Mouse (Mus musculus): ENCODE measurements at regions not wholly inside any gene's neighbourhood (a gene's known extent, or its start where the extent isn't known, plus 50 kb on each side); places are given as distances from the start of the nearest gene placed in this dataset.

DNA sequence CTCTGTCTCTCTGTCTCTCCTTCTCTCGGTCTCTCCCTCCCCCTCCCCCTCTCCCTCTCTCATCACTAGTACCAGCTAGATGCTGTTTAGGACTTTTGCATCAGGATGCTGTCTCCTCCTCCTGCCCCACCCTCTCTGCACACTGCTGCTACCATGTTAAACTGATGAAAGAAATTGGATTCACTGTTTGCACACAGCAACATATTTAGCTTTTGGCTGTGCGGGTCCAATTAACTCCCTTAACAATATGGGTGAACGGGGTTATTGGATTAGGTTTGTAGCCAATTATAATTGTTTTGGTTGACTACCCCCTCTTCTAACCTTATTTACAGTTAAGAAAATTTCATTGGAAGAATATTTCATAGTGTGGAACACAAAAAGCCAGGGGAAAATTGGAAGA is 424.0 kb upstream of the Sorcs1 start:
- DNase-seq: no peak

DNA sequence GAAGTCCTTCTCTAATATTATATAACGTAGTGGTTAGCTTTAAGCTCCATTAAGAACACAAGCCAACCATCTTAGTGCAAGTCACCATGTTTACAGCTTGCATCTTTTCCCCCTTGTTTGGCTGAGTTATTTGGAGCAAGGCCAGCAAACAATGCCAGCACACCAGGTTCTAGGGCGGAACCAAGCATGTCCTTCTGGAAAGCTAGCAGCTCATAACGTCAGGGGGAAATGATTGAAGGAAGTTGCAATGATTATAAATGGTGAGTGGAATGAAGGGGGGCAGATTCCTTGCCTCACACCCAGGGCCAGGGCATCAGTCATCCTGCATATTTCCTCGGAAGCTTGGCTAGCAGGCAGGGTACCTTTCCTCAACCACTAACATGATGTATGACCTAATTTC is 396.3 kb upstream of the Sorcs1 start:
- no peak for DNase-seq

DNA sequence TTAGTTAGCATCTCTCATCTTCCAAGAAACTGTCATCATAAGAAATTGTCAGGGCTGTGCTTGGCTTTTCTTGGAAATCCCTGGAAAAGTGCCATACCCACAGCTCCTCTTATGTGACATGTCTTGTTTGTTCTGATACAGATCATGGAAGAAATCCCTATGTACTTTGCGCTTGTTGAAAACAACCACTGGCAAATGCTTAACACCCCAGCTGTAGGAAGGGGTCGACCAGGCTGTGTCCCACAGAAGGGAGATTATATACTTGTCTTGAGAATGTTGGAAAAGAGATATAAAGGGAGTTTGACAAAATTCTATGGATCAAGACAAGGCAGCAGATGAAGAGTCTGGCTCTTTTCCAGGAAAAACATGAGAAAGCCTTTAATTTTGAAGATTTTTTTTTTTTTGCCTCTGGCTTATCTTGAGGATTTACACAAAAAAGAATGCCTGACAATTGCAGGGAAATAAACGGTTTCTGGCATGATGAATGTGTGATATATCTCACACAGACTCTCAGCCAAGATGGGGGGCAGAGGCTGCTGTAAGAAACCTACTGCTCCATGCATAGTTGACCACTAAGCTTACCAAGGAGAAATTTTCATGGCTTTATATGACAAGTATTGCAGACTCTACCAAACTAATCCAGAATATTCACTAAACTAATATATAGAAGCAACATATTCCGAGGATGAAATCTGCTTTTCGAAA is 381.7 kb upstream of the Sorcs1 start:
- DNase-seq: no peak

DNA sequence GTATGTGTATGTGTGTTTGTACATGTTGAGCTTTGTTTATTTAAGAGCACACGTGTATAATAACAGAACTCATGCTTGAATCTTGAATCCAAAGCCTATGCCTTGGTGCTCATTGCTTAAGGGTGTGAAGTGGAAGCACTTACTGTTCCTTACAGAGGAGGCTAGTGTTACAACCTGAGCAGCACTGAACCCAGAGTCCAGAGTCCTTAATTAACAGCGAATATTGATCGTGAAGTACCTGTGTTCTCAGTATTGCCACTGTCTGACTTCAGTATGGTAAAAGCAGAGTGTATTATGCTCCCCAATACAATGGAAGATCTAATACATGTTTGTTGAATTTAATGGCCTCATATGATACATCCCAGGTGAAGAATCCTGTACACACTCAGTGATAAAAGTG is 365.1 kb upstream of the Sorcs1 start:
- no peak for DNase-seq

DNA sequence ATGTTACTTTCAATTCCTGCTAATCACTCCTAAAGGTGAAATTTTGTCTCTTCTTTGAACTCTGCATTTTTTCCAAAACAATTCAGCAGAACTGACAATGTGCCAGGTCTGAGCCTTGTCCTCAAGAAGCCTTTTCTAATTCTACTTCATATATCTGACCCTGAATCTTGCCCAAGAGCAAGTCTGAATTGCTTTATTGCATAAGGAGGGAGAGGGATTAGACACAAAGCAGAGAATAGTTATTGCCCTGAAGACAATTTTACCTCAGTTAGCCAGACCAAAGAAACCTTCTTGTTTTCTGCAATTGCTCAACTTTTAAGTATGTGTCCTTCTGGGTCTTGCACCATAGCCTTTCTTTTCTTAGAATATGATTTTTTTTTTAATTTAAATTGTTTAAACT is 316.0 kb upstream of the Sorcs1 start:
- DNase-seq: no peak

DNA sequence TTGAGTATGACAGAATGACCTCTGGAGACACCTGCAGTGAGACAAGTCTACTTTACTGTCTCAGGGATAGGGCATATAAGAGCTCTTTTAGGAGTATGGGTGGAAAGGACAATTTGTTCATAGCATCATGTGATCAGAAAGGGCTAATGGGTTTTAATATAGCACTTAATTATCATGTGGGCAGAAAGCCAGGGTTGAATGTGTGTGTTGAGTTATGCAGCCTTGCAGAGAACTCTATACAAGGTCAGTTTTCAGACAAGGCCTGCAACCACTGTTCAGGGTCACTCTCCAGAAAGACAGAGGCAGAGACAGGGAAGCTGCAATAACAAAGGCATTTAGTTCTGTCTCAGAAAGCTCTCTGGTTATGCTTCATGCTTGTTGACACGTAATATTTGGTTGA is 292.6 kb upstream of the Sorcs1 start:
- no peak for DNase-seq

DNA sequence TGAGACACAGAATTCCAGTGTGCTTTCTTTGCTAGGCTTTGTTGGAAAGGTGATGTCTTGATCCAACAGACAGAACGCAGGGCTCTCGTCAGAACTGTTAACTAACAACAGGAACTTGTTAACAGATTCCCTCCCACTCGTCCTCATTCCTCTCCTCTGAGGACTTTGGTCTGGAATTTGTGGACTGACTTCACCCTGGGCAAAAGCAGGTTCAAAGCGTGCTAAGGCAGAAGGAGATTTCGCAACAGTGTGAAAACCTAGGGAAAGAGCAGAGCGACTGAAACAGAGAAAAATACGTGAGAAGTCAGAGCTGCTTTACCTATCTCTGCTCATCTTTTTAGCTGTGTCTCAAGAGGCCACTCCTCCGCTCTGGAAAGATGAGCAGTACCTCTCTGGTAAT is 283.5 kb upstream of the Sorcs1 start:
- DNase-seq: no peak

DNA sequence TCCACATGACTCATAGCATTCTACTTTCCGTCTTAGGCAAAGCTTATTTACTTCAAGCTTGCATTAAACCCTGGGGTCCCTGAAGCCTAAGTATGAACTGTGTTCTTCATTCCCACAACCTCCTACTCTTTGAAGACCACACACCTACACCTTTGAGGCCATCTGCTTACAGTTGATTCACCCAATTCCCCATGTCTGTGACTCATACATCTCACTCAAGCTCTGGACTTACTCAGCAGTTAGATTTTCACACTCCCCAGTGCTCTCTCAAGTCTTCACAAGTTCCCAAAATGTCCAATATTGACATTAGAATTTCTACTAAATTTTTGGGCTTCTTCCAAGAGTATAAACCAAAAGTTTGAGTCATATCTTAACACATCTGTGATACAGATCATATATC is 266.6 kb upstream of the Sorcs1 start:
- no peak for DNase-seq

DNA sequence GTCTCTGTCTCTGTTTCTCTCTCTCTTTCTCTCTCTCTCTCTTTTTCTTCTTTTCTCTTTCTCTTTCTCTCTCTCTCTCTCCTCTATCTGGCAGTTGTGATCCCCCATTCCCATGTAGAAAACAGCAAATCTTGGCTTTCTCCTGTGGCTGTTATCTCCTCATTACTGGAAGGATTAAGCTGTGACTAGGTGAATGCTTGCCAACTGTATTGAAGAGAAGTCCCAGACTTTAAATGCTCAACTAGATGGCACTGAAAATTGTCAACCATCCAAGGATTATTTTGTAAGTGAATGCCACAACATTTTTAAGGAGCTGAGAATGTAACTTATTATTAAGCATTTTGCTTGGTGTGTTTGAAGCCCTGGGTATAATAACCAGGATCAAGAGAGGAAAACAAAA is 233.2 kb upstream of the Sorcs1 start:
- DNase-seq: no peak

DNA sequence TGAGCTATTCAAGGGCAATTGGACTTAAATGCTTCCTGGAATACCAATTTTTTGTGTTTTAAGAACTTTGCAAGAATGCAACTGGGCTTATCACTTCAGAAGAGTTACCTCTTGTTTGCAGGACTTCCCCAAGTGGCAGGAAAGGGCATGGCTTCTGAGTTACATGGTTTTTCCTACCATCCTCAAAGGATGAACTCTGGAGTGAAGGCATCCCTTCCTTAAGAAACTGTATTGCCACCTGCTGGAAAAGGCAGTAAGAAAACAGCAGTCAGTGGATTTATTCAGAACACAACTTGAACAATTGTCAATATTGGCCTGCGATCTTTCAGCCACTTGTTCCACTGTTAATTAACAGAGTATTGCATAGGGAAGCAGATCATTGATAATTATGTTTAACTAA is 232.2 kb upstream of the Sorcs1 start:
- no peak for DNase-seq

DNA sequence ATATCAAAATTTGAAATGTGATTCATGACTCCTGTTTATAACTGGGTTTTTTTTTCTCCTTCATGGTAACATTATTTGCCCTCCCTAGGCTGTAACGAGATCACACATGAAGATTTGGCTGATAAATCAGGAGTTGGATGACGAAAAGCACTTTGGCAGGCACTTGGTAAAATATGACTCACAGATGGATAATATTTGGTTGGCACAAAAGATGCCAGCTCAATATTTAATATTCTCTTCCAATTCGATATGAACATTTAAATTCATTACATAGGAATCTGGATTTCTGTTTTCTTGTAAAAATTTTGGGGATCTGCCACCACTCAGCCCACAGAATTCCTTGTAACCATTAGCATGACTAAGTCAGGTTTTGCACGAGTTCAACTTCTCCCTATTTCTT is 230.3 kb upstream of the Sorcs1 start:
- peak in 1 of 2 experiments; percentile 8 for DNase-seq

DNA sequence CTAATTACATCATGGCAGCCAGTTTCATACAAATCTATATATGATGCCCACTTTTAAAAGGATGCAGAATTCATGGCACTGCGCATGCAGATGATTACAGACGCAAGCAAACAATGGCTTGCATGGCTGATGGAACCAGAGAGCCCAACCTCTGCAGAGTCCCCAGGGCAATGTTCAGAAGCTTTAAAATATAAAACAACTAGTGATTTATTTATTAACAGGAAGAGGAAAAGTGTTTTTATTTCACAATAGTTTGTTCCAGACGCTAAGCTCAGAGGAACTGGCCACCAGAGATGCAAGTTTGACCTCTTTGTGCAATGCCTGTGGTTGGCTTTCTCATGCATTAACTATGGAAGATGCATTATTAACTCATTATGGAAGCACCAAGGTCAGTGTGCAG is 215.3 kb upstream of the Sorcs1 start:
- DNase-seq: no peak

DNA sequence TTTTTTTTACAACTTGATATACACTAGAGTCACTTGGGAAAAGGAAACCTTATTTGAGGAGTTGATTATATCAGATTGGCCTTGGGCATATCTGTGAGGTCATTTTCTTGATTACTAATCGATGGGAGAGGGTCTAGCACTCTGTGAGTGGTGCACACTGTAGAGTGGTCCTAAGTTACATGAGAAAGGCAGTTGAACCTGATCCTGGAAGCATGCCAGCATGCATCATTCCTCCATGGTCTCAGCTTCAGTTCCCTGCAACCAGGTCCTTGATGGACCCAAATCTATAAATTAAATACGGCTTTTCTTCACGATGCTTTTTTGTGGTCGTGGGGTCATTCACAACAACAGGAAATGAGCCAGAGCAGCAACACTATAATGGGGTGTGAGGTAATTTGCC is 194.2 kb upstream of the Sorcs1 start:
- DNase-seq: no peak

DNA sequence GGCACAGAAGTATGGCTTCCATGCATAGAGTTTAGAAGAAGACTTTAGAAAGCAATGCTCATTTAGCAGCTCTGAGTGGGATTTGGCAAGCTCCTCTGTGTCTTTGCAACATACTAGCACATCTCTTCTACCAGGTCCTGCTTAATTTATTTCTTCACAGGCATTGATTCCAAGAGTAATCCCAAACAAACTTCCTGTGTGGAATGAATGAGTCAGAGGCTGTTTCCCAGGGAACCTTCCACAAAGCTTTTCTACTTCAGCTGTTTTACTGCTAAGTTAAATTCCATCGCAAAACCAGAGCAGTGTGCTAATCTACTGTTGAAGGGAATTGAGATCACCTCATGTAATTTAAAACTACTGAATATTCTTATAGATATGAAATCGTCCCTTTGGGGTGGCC is 193.7 kb upstream of the Sorcs1 start:
- no peak for DNase-seq

DNA sequence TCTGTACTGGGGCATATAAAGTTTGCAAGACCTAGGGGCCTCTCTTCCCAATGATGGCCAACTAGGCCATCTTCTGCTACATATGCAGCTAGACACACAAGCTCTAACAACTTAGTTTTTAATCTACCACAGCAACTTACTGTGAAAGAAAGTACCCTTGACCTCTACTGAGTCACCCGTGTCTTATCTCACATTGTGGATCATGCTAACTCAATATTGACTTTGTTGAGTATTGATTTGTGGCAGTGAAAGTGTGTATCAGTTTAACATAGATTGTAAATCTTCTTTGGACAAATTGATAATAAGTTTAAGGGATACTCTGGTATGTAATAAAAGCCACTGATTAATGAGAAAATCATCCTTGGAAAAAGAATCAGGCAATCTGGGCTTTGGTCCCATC is 176.4 kb upstream of the Sorcs1 start:
- no peak for DNase-seq

DNA sequence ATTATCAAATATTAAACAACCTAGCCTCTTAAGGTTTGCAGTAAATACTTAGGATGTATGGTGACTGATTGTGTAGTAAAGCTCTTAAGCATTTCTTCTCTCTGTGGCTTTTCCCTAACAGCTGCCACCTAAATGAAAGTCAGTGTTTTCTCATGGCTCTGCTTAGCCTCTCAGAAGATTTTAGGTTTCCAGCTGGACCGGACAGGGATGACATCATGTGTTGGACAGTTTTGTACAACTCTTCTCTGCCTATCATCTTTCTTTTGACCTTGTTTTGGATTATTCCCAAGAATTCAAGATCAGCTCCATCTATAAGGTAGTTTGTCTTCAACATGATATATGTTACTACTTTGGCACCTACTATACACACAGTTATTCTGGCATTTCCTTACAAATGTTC is 162.1 kb upstream of the Sorcs1 start:
- DNase-seq: no peak

Measured in layer of hippocampus, postnatal 36 days (tissue).